Mouse (Mus musculus) heart, adult 2 months (tissue): ENCODE measurements at regions not wholly inside any gene's neighbourhood (a gene's known extent, or its start where the extent isn't known, plus 50 kb on each side); places are given as distances from the start of the nearest gene placed in this dataset.

Source experiments
- DNase-seq, 2 experiments: peaks; one replicate each; pipeline ENCODE4 v3.0.0; 2021
- H3K27ac ChIP-seq: fragments of 200-600 bp; 2 replicates; pipeline ENCODE4 v1.8.1; 2022
- H3K27me3 ChIP-seq: fragments of 200-500 bp; 2 replicates; pipeline ENCODE4 v1.6.1; 2012; ENCODE audit warnings: mild to moderate bottlenecking, low read length, inconsistent platforms, mixed read lengths; ENCODE audit not compliant: control insufficient read depth, insufficient read depth
- H3K36me3 ChIP-seq: fragments of 200-500 bp; 2 replicates; pipeline ENCODE4 v1.6.1; 2012; ENCODE audit warnings: low read length, inconsistent platforms; ENCODE audit not compliant: control insufficient read depth, insufficient read depth
- H3K4me1 ChIP-seq: fragments of 200-500 bp; 2 replicates; pipeline ENCODE4 v1.6.1; 2011; ENCODE audit warnings: low read length; ENCODE audit not compliant: control insufficient read depth, insufficient read depth
- H3K4me3 ChIP-seq: fragments of 200-600 bp; 2 replicates; pipeline ENCODE4 v1.8.1; 2022
- H3K79me2 ChIP-seq: fragments of 200-500 bp; replicated peaks from 2 replicates; pipeline ENCODE4 v1.6.1; 2012; ENCODE audit warnings: mild to moderate bottlenecking, inconsistent platforms, low read length, moderate library complexity, mixed read lengths; ENCODE audit not compliant: control insufficient read depth, insufficient read depth
- H3K9ac ChIP-seq: fragments of 200-500 bp; 2 replicates; pipeline ENCODE4 v1.6.1; 2012; ENCODE audit warnings: low read depth, mild to moderate bottlenecking, control low read depth, inconsistent platforms, low read length, mixed read lengths
- CTCF ChIP-seq: fragments of 200-600 bp; IDR thresholded peaks from 2 replicates; pipeline ENCODE4 v1.8.1; 2022; ENCODE audit warnings: antibody characterized with exemption, mild to moderate bottlenecking, moderate library complexity
- EP300 ChIP-seq: fragments of 200-500 bp; IDR thresholded peaks from 2 replicates; pipeline ENCODE4 v1.6.1; 2011; ENCODE audit warnings: low read depth, low read length, control low read depth; ENCODE audit not compliant: insufficient read depth
- POLR2A ChIP-seq: fragments of 200-500 bp; IDR thresholded peaks from 2 replicates; pipeline ENCODE4 v1.6.1; 2011; ENCODE audit warnings: mild to moderate bottlenecking, low read depth, low read length, control low read depth; ENCODE audit not compliant: insufficient read depth
- WGBS: fragments of 180-500 bp; shearing (Covaris S2); methylation state at CpG from one replicate; pipeline ENCODE4 v1.1.7; 2018; 5-methylcytosine and 5-hydroxymethylcytosine counted together
- intact Hi-C: fragments of 180-260 bp; cut with DNase I; formaldehyde crosslinking; loops from one replicate; pipeline ENCODE4 v1.15.1; 2025

GRCm38 (mm10) chr12:68783636-68784035, 375.4 kb downstream of the Rps29 start:
- no peaks in the 10 kb centered on the region for H3K79me2 ChIP-seq
- no peak overlapping the region for H3K4me3 ChIP-seq
- no peaks in the 10 kb centered on the region for H3K27me3 ChIP-seq
- DNase-seq: no peak
- no peak overlapping the region for H3K9ac ChIP-seq
- H3K36me3 ChIP-seq: no peaks in the 10 kb centered on the region
- no peak for TF ChIP-seq CTCF
- no peak for TF ChIP-seq EP300
- no peak for TF ChIP-seq POLR2A
- WGBS: 80% methylated on average over 4 of the region's 4 CpGs
- intact Hi-C loops: no loop called here
- no peak overlapping the region for H3K27ac ChIP-seq
- no peaks in the 10 kb centered on the region for H3K4me1 ChIP-seq

DNA sequence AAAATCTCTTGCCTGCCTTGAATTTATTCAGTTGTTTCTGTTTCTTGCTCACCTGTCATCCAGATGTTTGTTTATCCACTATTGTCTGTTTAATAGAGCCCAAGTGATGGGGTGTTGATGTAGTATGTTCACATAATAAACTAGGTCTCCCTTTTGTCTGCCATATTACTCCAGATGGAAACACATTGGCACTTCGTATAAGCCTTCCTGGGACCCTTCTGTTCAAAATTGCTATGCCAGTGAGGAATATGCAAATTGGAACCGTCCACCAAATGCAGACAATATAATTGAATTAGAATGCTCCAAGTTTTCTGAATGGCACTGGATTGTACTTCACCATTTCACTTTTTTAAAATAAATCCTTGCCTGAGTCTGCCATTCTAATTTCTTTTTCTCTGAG, 383.5 kb downstream of the Rps29 start:
- H3K4me1 ChIP-seq: no peaks in the 10 kb centered on the region
- no peaks in the 10 kb centered on the region for H3K36me3 ChIP-seq
- intact Hi-C loops: no loop called here
- no peak overlapping the region for H3K4me3 ChIP-seq
- no peak for DNase-seq
- H3K79me2 ChIP-seq: no peaks in the 10 kb centered on the region
- H3K9ac ChIP-seq: no peak overlapping the region
- no peak overlapping the region for H3K27ac ChIP-seq
- WGBS: 77% methylated on average over 2 of the region's 2 CpGs
- TF ChIP-seq POLR2A (no peak), CTCF (no peak), EP300 (no peak)
- no peaks in the 10 kb centered on the region for H3K27me3 ChIP-seq

GRCm38 (mm10) chr12:68774800-68775199, 384.2 kb downstream of the Rps29 start:
- DNase-seq: no peak
- Histone ChIP-seq H3K4me3 (no peak overlapping the region), H3K79me2 (no peaks in the 10 kb centered on the region), H3K36me3 (no peaks in the 10 kb centered on the region), H3K27ac (no peak overlapping the region), H3K4me1 (no peaks in the 10 kb centered on the region), H3K27me3 (no peaks in the 10 kb centered on the region), H3K9ac (no peak overlapping the region)
- 76% methylated on average over 8 of the region's 8 CpGs for WGBS
- TF ChIP-seq EP300: no peak
- TF ChIP-seq POLR2A: no peak
- intact Hi-C loops: no loop called here

- H3K4me3 ChIP-seq: no peak overlapping the region
- H3K9ac ChIP-seq: no peak overlapping the region
- TF ChIP-seq POLR2A (no peak), CTCF (no peak)
- no peak overlapping the region for H3K27ac ChIP-seq
- intact Hi-C loops: no loop called here
- 69% methylated on average over 7 of the region's 7 CpGs for WGBS
- H3K79me2 ChIP-seq: no peaks in the 10 kb centered on the region
- no peaks in the 10 kb centered on the region for H3K36me3 ChIP-seq
- no peaks in the 10 kb centered on the region for H3K27me3 ChIP-seq
- no peak for DNase-seq
- H3K4me1 ChIP-seq: no peaks in the 10 kb centered on the region
Observed at GRCm38 (mm10) chr12:68758263-68759020, 400.5 kb downstream of the Rps29 start.

DNA sequence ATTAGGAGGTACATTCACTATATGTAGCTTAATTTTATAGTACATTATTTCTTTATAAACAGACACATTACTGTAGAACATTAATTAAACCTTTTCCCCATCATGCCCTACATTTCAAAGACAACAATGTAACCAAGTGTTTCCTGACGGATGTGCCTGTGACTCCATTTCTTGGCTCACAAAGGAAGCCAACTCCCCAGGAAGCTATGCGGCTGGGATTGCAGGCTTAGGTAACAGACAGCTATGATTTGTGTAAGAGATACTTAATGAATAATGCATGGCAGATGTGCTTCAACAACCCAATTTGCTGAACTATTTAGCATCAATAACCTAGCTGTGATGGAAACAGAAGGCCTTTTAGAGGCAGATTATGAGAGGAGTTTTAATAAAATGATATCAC, 430.1 kb downstream of the Rps29 start:
- H3K27me3 ChIP-seq: no peaks in the 10 kb centered on the region

DNA sequence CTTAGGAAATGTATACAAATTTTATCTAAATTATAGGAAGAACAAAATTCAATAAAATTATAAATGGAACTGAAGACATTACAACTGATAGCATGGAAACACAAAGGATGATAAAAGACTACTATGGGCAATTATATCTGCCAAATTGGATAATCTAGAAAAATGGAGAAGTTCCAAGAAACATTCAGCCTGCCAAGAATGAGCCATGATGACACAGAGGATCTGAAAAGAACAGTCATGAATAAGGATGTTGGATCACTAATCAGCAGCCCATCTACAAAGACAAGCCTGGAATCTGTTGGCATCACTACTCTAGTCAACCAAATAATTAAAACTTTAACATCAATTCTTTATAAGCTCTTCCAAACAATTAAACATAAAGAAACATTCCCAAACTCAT, 440.0 kb downstream of the Rps29 start:
- TF ChIP-seq POLR2A: no peak
- no peak for TF ChIP-seq CTCF
- no peak for TF ChIP-seq EP300
- Histone ChIP-seq H3K4me3 (no peak overlapping the region), H3K9ac (no peak overlapping the region)

More for the DNA sequence above, 430.1 kb downstream of the Rps29 start:
- TF ChIP-seq EP300 (no peak), POLR2A (no peak), CTCF (no peak)
- DNase-seq: no peak
- Histone ChIP-seq H3K79me2 (no peaks in the 10 kb centered on the region), H3K36me3 (no peaks in the 10 kb centered on the region), H3K4me3 (no peak overlapping the region), H3K27ac (no peak overlapping the region), H3K4me1 (no peaks in the 10 kb centered on the region; the same call in 1 of the 2 replicates), H3K9ac (no peak overlapping the region)
- 54% methylated on average over 2 of the region's 2 CpGs for WGBS
- intact Hi-C loops: no loop called here

More for the DNA sequence above, 440.0 kb downstream of the Rps29 start:
- no peak for DNase-seq
- intact Hi-C loops: no loop called here
- no peaks in the 10 kb centered on the region for H3K36me3 ChIP-seq
- no peaks in the 10 kb centered on the region for H3K4me1 ChIP-seq
- H3K27me3 ChIP-seq: no peaks in the 10 kb centered on the region
- H3K79me2 ChIP-seq: no peaks in the 10 kb centered on the region
- H3K27ac ChIP-seq: no peak overlapping the region
